ENCODE assay signal across 13 mouse cellular contexts in genomic region chr10:81390678-81390965, GRCm38 (mm10). TPM values are rescaled to one million over a fixed set of nuclear protein-coding genes. Genes with fewer than 3 reads are reported as not detected.
"Had no signal": no experiment of that assay in that cellular context is flagged by ENCODE, and none has a peak within 500 bp of the region (broad histone marks: within the 10 kb centered on the region; RNA-seq: fewer than 3 reads in every experiment).

No protein-coding gene starts in this region.

- H3K9me3 ChIP-seq: limb, embryonic 12.5 days; liver, embryonic 13.5 days; lung, embryonic 15.5 days; megakaryocyte, embryonic 14.5 days; midbrain, embryonic 13.5 days had no signal

- H3K4me3 ChIP-seq: limb, embryonic 12.5 days; liver, embryonic 13.5 days; lung, embryonic 15.5 days; megakaryocyte, embryonic 14.5 days; midbrain, embryonic 13.5 days had no signal

- H3K27ac ChIP-seq: limb, embryonic 12.5 days; liver, embryonic 13.5 days; lung, embryonic 15.5 days; midbrain, embryonic 13.5 days had no signal

- DNase-seq: layer of hippocampus, adult 9-11 months; layer of hippocampus, postnatal 36 days; liver; liver, embryonic 13.5 days; liver, postnatal 0 days; lung, postnatal 14 days; right cerebral cortex, postnatal 4 days; spleen, adult 18-20 months; thymus, postnatal 36 days had no signal

- H3K4me2 ChIP-seq: limb, embryonic 12.5 days; liver, embryonic 13.5 days; lung, embryonic 15.5 days; midbrain, embryonic 13.5 days had no signal

- H3K9ac ChIP-seq: limb, embryonic 12.5 days; liver, embryonic 13.5 days; liver, postnatal 0 days; lung, embryonic 15.5 days; midbrain, embryonic 13.5 days had no signal

- H3K27me3 ChIP-seq: limb, embryonic 12.5 days; liver, embryonic 13.5 days; lung, embryonic 15.5 days; midbrain, embryonic 13.5 days had no signal

RNA-seq across cellular contexts. Expression of gene Gm48552, which starts 1.8 kb away (rescaled TPM):
- polyA plus RNA-seq: liver, postnatal 0 days had no signal
